In genomic region chr10:42680582-42681001, GRCm38 (mm10) we compare ENCODE assay signal across 8 mouse cellular contexts.
A peak's percentile ranks its signal among the peaks of the same experiment; 100 is the strongest.
DNase-seq lines count a peak whose midpoint lies in the region; ATAC-seq lines count a peak whose summit lies in the region.

No protein-coding gene starts in this region.

- peak; percentile 20 for DNase-seq in lung, postnatal 36 days
- no peak for DNase-seq in lung, postnatal 25 days (ENCODE audit: low spot score)
- DNase-seq in embryonic facial prominence, embryonic 10.5 days (ENCODE audit: low spot score) = no peak
- peak; percentile 16 for DNase-seq in retina, embryonic 14.5 days (ENCODE audit: low spot score)
- DNase-seq in right cerebral cortex, postnatal 4 days = no peak
- DNase-seq in adrenal gland, postnatal 10 days = no peak
- DNase-seq in left cerebral cortex, adult 8-10 months (ENCODE audit: low spot score in 2 of 2) = no peak

- no peaks in the 10 kb centered on the region for H3K9me3 ChIP-seq in embryonic facial prominence, embryonic 10.5 days
- no peaks in the 10 kb centered on the region for H3K9me3 ChIP-seq in limb, embryonic 13.5 days

- ATAC-seq in limb, embryonic 13.5 days (ENCODE audit: low FRiP score, low read depth) = no peak

- H3K36me3 ChIP-seq in embryonic facial prominence, embryonic 10.5 days (replicated peaks) = peaks cover 11% of the 10 kb centered on the region
- 0 out of 2 replicates have a peak, but pooled peaks cover 3% of the 10 kb centered on the region for H3K36me3 ChIP-seq in limb, embryonic 13.5 days

- no peak overlapping the region for H3K27ac ChIP-seq in embryonic facial prominence, embryonic 10.5 days (replicated peaks)
- H3K27ac ChIP-seq in limb, embryonic 13.5 days = no peak overlapping the region

- H3K9ac ChIP-seq in limb, embryonic 13.5 days = no peak overlapping the region

- H3K4me2 ChIP-seq in limb, embryonic 13.5 days (replicated peaks) = peak overlapping the region; percentile 23

- peak overlapping the region; percentile 25; the same call in 1 of the 2 replicates for H3K4me3 ChIP-seq in embryonic facial prominence, embryonic 10.5 days
- H3K4me3 ChIP-seq in limb, embryonic 13.5 days = no peak overlapping the region

- 10% methylated on average over 6 of the region's 6 CpGs for WGBS in embryonic facial prominence, embryonic 10.5 days
- 18% methylated on average over 6 of the region's 6 CpGs for WGBS in limb, embryonic 13.5 days

- H3K27me3 ChIP-seq in embryonic facial prominence, embryonic 10.5 days (replicated peaks; ENCODE audit: low read depth, poor library complexity, severe bottlenecking) = peaks cover 22% of the 10 kb centered on the region
- H3K27me3 ChIP-seq in limb, embryonic 13.5 days = peaks cover 24% of the 10 kb centered on the region; the same call in 1 of the 2 replicates

- H3K4me1 ChIP-seq in embryonic facial prominence, embryonic 10.5 days = peaks cover 27% of the 10 kb centered on the region
- H3K4me1 ChIP-seq in limb, embryonic 13.5 days = peaks cover 9% of the 10 kb centered on the region; the same call in 1 of the 2 replicates

Comparison
In these comparisons a context has a peak if more than half of its experiments do, and no peak if none do; other contexts are left out.
1. DNase-seq: peak in lung, postnatal 36 days (single experiment) and retina, embryonic 14.5 days (single experiment); none in lung, postnatal 25 days (single experiment), embryonic facial prominence, embryonic 10.5 days (single experiment), right cerebral cortex, postnatal 4 days (single experiment), adrenal gland, postnatal 10 days (single experiment) and left cerebral cortex, adult 8-10 months (0 of 2).